Mouse (Mus musculus): ENCODE results near the gene Ttc6.

The Ttc6 gene

GRCm38 (mm10) chr12:57563909-57564308, at the start of gene Ttc6:
TSS of gene Ttc6 (plus strand) at chr12:57564113.
- no peak for ATAC-seq (ENCODE audit: insufficient number of reproducible peaks, low FRiP score, low TSS enrichment)

GRCm38 (mm10) chr12:57514552-57514951, 49.4 kb upstream of the Ttc6 start:
- no peak for ATAC-seq (ENCODE audit: insufficient number of reproducible peaks, low FRiP score, low TSS enrichment)

GRCm38 (mm10) chr12:57515702-57516377, 48.1 kb upstream of the Ttc6 start:
- no peak for ATAC-seq (ENCODE audit: insufficient number of reproducible peaks, low FRiP score, low TSS enrichment)

- ATAC-seq (ENCODE audit: insufficient number of reproducible peaks, low FRiP score, low TSS enrichment), result no peak
Measured at GRCm38 (mm10) chr12:57528335-57528734, 35.6 kb upstream of the Ttc6 start.

- ATAC-seq (ENCODE audit: insufficient number of reproducible peaks, low FRiP score, low TSS enrichment), result no peak
Measured at GRCm38 (mm10) chr12:57530474-57530873, 33.4 kb upstream of the Ttc6 start.

GRCm38 (mm10) chr12:57534517-57534878, 29.4 kb upstream of the Ttc6 start:
- ATAC-seq (ENCODE audit: insufficient number of reproducible peaks, low FRiP score, low TSS enrichment), result no peak

GRCm38 (mm10) chr12:57534879-57535611, 28.9 kb upstream of the Ttc6 start:
- no peak for ATAC-seq (ENCODE audit: insufficient number of reproducible peaks, low FRiP score, low TSS enrichment)

- no peak for ATAC-seq (ENCODE audit: insufficient number of reproducible peaks, low FRiP score, low TSS enrichment)
Measured at GRCm38 (mm10) chr12:57536056-57536908, 27.6 kb upstream of the Ttc6 start.

GRCm38 (mm10) chr12:57536909-57537670, 26.8 kb upstream of the Ttc6 start:
- ATAC-seq (ENCODE audit: insufficient number of reproducible peaks, low FRiP score, low TSS enrichment), result no peak

GRCm38 (mm10) chr12:57537791-57538587, 25.9 kb upstream of the Ttc6 start:
- ATAC-seq (ENCODE audit: insufficient number of reproducible peaks, low FRiP score, low TSS enrichment), result no peak

GRCm38 (mm10) chr12:57538588-57539550, 25.0 kb upstream of the Ttc6 start:
- no peak for ATAC-seq (ENCODE audit: insufficient number of reproducible peaks, low FRiP score, low TSS enrichment)

- no peak for ATAC-seq (ENCODE audit: insufficient number of reproducible peaks, low FRiP score, low TSS enrichment)
Measured at GRCm38 (mm10) chr12:57539551-57539985, 24.3 kb upstream of the Ttc6 start.

- no peak for ATAC-seq (ENCODE audit: insufficient number of reproducible peaks, low FRiP score, low TSS enrichment)
Measured at GRCm38 (mm10) chr12:57541118-57541517, 22.8 kb upstream of the Ttc6 start.

GRCm38 (mm10) chr12:57541931-57542745, 21.8 kb upstream of the Ttc6 start:
- no peak for ATAC-seq (ENCODE audit: insufficient number of reproducible peaks, low FRiP score, low TSS enrichment)

- no peak for ATAC-seq (ENCODE audit: insufficient number of reproducible peaks, low FRiP score, low TSS enrichment)
Measured at GRCm38 (mm10) chr12:57542746-57543626, 20.9 kb upstream of the Ttc6 start.

GRCm38 (mm10) chr12:57543627-57543991, 20.3 kb upstream of the Ttc6 start:
- no peak for ATAC-seq (ENCODE audit: insufficient number of reproducible peaks, low FRiP score, low TSS enrichment)
